In the genomic region with DNA sequence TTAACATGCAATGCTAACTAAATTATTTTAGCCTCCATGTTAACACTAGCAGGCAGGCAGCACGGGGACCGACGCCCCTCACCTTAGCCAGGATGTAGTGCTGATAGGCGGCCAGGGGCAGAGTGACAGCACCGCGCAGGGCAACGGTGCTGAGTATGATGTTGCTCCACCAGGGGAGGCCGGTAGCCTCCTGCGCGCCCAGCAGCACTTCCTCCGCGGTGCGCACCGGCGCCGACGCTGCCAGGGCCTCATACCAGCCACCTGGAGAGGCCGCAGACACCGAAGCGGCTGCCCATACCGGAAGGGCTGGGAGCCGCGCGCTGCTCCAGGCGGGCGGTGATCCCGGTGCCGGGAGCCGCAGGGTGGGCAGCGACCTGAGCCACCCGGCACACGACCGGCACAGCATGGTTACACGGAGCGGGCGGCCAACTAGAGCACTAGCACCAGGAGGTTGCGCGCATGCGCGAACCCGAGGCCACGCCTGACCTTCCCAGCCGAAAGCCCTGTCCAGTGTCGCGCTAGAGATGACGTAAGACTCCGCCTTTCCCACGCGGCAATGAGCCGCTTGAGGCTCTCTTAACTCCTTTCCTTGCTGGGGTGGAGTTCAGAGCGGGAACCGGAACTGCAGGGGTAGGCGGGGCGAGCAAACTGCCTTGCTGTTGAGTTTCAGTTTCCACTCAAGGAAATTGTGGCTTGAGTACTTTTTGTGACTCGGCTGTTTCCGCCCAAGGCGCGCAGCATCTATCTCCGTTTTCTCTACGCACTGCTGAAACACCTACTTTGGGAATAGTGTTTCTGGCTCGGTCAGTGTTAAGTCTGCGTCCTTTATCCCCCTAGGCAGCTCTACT, we compare ENCODE assay signal across 8 mouse cellular contexts. TPM values are rescaled to one million over a fixed set of nuclear protein-coding genes. Genes with fewer than 3 reads are reported as not detected.
A peak's percentile ranks its signal among the peaks of the same experiment; 100 is the strongest.
DNase-seq lines count a peak whose midpoint lies in the region; ATAC-seq and TF ChIP-seq lines count a peak whose summit lies in the region.

Gene Cox18, minus strand, starts transcription at position 468 of the 848 bp plus-strand sequence.

- H3K4me2 ChIP-seq in embryonic facial prominence, embryonic 14.5 days (ENCODE audit: low read depth, low read length): peak within 1 kb of the TSS; percentile 69
- H3K4me2 ChIP-seq in limb, embryonic 13.5 days (replicated peaks): peak within 1 kb of the TSS; percentile 70
- H3K4me2 ChIP-seq in midbrain, embryonic 16.5 days (ENCODE audit: low read length): peak within 1 kb of the TSS; percentile 74

- DNase-seq in 3T3-L1 (ENCODE audit: low read depth, low spot score): peak; percentile 100
- DNase-seq in adrenal gland, postnatal 4 days (ENCODE audit: low spot score in 2 of 2): peak; percentile 96 to 98
- DNase-seq in embryonic facial prominence, embryonic 14.5 days (ENCODE audit: low spot score): peak; percentile 99
- peak; percentile 99 to 100 for DNase-seq in heart, adult 2 months
- peak; percentile 99 for DNase-seq in kidney, adult 8-10 months
- DNase-seq in spleen, postnatal 10 days (ENCODE audit: low spot score in 2 of 2): peak; percentile 95 to 99

- no peaks in the 10 kb centered on the region for H3K79me2 ChIP-seq in heart, adult 2 months (replicated peaks; ENCODE audit: control insufficient read depth, insufficient read depth, low read length)

- no peaks in the 10 kb centered on the region for H3K27me3 ChIP-seq in embryonic facial prominence, embryonic 14.5 days (replicated peaks; ENCODE audit: control insufficient read depth, insufficient read depth, low read length)
- H3K27me3 ChIP-seq in heart, adult 2 months (ENCODE audit: control insufficient read depth, insufficient read depth, low read length): no peaks in the 10 kb centered on the region
- H3K27me3 ChIP-seq in limb, embryonic 13.5 days: no peaks in the 10 kb centered on the region
- no peaks in the 10 kb centered on the region for H3K27me3 ChIP-seq in midbrain, embryonic 16.5 days (ENCODE audit: control insufficient read depth, insufficient read depth, low read depth, low read length)

- TF ChIP-seq POLR2A in heart, adult 2 months (IDR thresholded peaks at IDR 0.05; ENCODE audit: insufficient read depth, low read depth, low read length): peak; percentile 93

- H3K36me3 ChIP-seq in embryonic facial prominence, embryonic 14.5 days (ENCODE audit: control insufficient read depth, insufficient read depth, low read length): peaks cover 49% of the 10 kb centered on the region
- H3K36me3 ChIP-seq in heart, adult 2 months (ENCODE audit: control insufficient read depth, insufficient read depth, low read length): no peaks in the 10 kb centered on the region
- H3K36me3 ChIP-seq in limb, embryonic 13.5 days: peaks cover 43% of the 10 kb centered on the region
- 0 out of 2 replicates have a peak, but pooled peaks cover 6% of the 10 kb centered on the region for H3K36me3 ChIP-seq in midbrain, embryonic 16.5 days (ENCODE audit: control insufficient read depth, insufficient read depth, low read length)

- peak within 1 kb of the TSS; percentile 83 for H3K9ac ChIP-seq in embryonic facial prominence, embryonic 14.5 days (ENCODE audit: low read depth, low read length)
- H3K9ac ChIP-seq in heart, adult 2 months (ENCODE audit: low read depth, low read length): peak within 1 kb of the TSS; percentile 72
- H3K9ac ChIP-seq in limb, embryonic 13.5 days: peak within 1 kb of the TSS; percentile 77
- H3K9ac ChIP-seq in midbrain, embryonic 16.5 days (ENCODE audit: low read depth, low read length): peak within 1 kb of the TSS; percentile 94

- peak within 1 kb of the TSS; percentile 83 for H3K27ac ChIP-seq in embryonic facial prominence, embryonic 14.5 days (replicated peaks; ENCODE audit: low read depth, low read length)
- peak within 1 kb of the TSS; percentile 80 for H3K27ac ChIP-seq in heart, adult 2 months
- H3K27ac ChIP-seq in limb, embryonic 13.5 days: peak within 1 kb of the TSS; percentile 89
- H3K27ac ChIP-seq in midbrain, embryonic 16.5 days (ENCODE audit: low read length): peak within 1 kb of the TSS; percentile 91

- WGBS in embryonic facial prominence, embryonic 14.5 days: under 1% methylated on average over 56 of the region's 62 CpGs
- WGBS in heart, adult 2 months: under 1% methylated on average over 62 of the region's 62 CpGs
- WGBS in limb, embryonic 13.5 days: under 1% methylated on average over 62 of the region's 62 CpGs
- WGBS in midbrain, embryonic 16.5 days: under 1% methylated on average over 62 of the region's 62 CpGs

- ATAC-seq in embryonic facial prominence, embryonic 14.5 days (ENCODE audit: low read depth): peak; percentile 99
- peak; percentile 98 for ATAC-seq in limb, embryonic 13.5 days (ENCODE audit: low FRiP score, low read depth)
- ATAC-seq in midbrain, embryonic 16.5 days: peak; percentile 96

- peak; percentile 97 for TF ChIP-seq EP300 in heart, adult 2 months (IDR thresholded peaks at IDR 0.05; ENCODE audit: insufficient read depth, low read depth, low read length)

- H3K4me3 ChIP-seq in embryonic facial prominence, embryonic 14.5 days (ENCODE audit: low read depth, low read length): peak within 1 kb of the TSS; percentile 74
- peak within 1 kb of the TSS; percentile 99 for H3K4me3 ChIP-seq in heart, adult 2 months
- H3K4me3 ChIP-seq in limb, embryonic 13.5 days: peak within 1 kb of the TSS; percentile 61
- peak within 1 kb of the TSS; percentile 91 for H3K4me3 ChIP-seq in midbrain, embryonic 16.5 days (ENCODE audit: low read depth, low read length)

- intact Hi-C loops in heart, adult 2 months (cut with DNase I): loop anchor here (1.0 kb wide), 1 partner anchor 143 kb away; the partner anchor contains the start of gene Ankrd17

- H3K9me3 ChIP-seq in embryonic facial prominence, embryonic 14.5 days (ENCODE audit: control insufficient read depth, low read length): no peaks in the 10 kb centered on the region
- H3K9me3 ChIP-seq in limb, embryonic 13.5 days: no peaks in the 10 kb centered on the region
- H3K9me3 ChIP-seq in midbrain, embryonic 16.5 days (replicated peaks; ENCODE audit: control insufficient read depth, low read length, poor library complexity, severe bottlenecking): no peaks in the 10 kb centered on the region

- peak; percentile 26; the same call in 1 of the 2 replicates for TF ChIP-seq CTCF in heart, adult 2 months (IDR thresholded peaks at IDR 0.05)

- H3K4me1 ChIP-seq in embryonic facial prominence, embryonic 14.5 days (ENCODE audit: control insufficient read depth, insufficient read depth, low read length): peaks cover 8% of the 10 kb centered on the region
- no peaks in the 10 kb centered on the region for H3K4me1 ChIP-seq in heart, adult 2 months (ENCODE audit: control insufficient read depth, insufficient read depth, low read length)
- H3K4me1 ChIP-seq in limb, embryonic 13.5 days: peaks cover 11% of the 10 kb centered on the region
- peaks cover 9% of the 10 kb centered on the region for H3K4me1 ChIP-seq in midbrain, embryonic 16.5 days (ENCODE audit: control insufficient read depth, insufficient read depth, low read length)

RNA-seq across cellular contexts. Expression of gene Cox18, which starts in this region (rescaled TPM):
- total RNA-seq in adrenal gland, postnatal 4 days (2021): 10 to 100 TPM; 42.8 to 47.2 TPM
- polyA plus RNA-seq in embryonic facial prominence, embryonic 14.5 days (2014; fragmentation: Nextera tagmentation; extraction: Ambion mirVana): 30.8 and 35.5 TPM in 2 replicates
- 10 to 100 TPM in 1 of 2 experiments, 1 to 10 TPM in 1; 9.3 to 12.6 TPM for total RNA-seq in heart, adult 2 months (2021)
- polyA plus RNA-seq in heart, adult 2 months (2012; rRNA removed): 16.1 and 18.9 TPM in 2 replicates
- polyA plus RNA-seq in limb, embryonic 13.5 days (2015; fragmentation: Nextera tagmentation; extraction: Ambion mirVana): 36.8 and 37.4 TPM in 2 replicates
- polyA plus RNA-seq in midbrain, embryonic 16.5 days (2015; fragmentation: Nextera tagmentation; extraction: Ambion mirVana): 36.8 and 41.8 TPM in 2 replicates

Comparison
In these comparisons a context has a peak if more than half of its experiments do, and no peak if none do; other contexts are left out.
1. Peak in every context shown above with its lines: DNase-seq, ATAC-seq, H3K4me3 ChIP-seq and H3K27ac ChIP-seq.